Mouse (Mus musculus): ENCODE measurements at regions not wholly inside any gene's neighbourhood (a gene's known extent, or its start where the extent isn't known, plus 50 kb on each side); places are given as distances from the start of the nearest gene placed in this dataset.

- 89% methylated on average over 3 of the region's 3 CpGs for WGBS
Measured at GRCm38 (mm10) chr6:6657928-6658500, 79.6 kb upstream of the Sem1 start.

DNA sequence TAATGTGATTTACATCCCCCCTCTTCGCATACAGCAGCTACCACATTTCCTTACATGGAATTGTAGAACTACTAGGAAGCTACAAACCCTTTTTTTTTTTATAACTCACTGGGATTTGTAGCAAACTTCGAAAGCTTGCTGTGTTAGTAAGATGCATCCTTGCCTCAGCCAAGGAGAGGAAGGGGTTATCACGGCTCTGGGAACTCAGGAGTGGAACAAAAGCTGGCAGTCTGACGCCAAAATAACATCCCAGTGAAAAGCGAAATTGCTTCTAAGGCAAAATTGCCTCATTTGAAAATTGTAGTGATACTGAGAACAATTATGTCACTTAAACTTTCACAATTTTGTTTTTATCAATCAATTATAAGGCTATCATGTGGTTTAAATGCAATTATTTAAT is 81.6 kb upstream of the Sem1 start:
- no peak overlapping the region for H3K27ac ChIP-seq (ENCODE audit: insufficient read depth, low read depth, low read length)
- 0 out of 2 replicates have a peak, but pooled peaks cover 3% of the 10 kb centered on the region for H3K4me1 ChIP-seq (ENCODE audit: control insufficient read depth, insufficient read depth, low read length)
- H3K4me3 ChIP-seq (ENCODE audit: insufficient read depth, low read depth, low read length), result no peak overlapping the region
- TF ChIP-seq POLR2A (IDR thresholded peaks at IDR 0.05; ENCODE audit: insufficient read depth, low read depth, low read length), result no peak
- TF ChIP-seq CTCF (IDR thresholded peaks at IDR 0.05; ENCODE audit: insufficient read depth, low read depth, low read length), result no peak
- WGBS, result 38% methylated on average over 5 of the region's 5 CpGs

More at GRCm38 (mm10) chr6:6657928-6658500, 79.6 kb upstream of the Sem1 start:
- no peak overlapping the region for H3K27ac ChIP-seq (ENCODE audit: insufficient read depth, low read depth, low read length)
- H3K4me3 ChIP-seq (ENCODE audit: insufficient read depth, low read depth, low read length), result no peak overlapping the region
- TF ChIP-seq POLR2A (IDR thresholded peaks at IDR 0.05; ENCODE audit: insufficient read depth, low read depth, low read length), result no peak
- no peak for TF ChIP-seq CTCF (IDR thresholded peaks at IDR 0.05; ENCODE audit: insufficient read depth, low read depth, low read length)
- H3K4me1 ChIP-seq (ENCODE audit: control insufficient read depth, insufficient read depth, low read length), result 0 out of 2 replicates have a peak, but pooled peaks cover 3% of the 10 kb centered on the region

GRCm38 (mm10) chr6:6666762-6667161 is 88.3 kb upstream of the Sem1 start:
- H3K27ac ChIP-seq (ENCODE audit: insufficient read depth, low read depth, low read length), result no peak overlapping the region
- WGBS, result 65% methylated on average over 5 of the region's 5 CpGs
- no peak for TF ChIP-seq POLR2A (IDR thresholded peaks at IDR 0.05; ENCODE audit: insufficient read depth, low read depth, low read length)
- TF ChIP-seq CTCF (IDR thresholded peaks at IDR 0.05; ENCODE audit: insufficient read depth, low read depth, low read length), result no peak
- no peak overlapping the region for H3K4me3 ChIP-seq (ENCODE audit: insufficient read depth, low read depth, low read length)
- H3K4me1 ChIP-seq (ENCODE audit: control insufficient read depth, insufficient read depth, low read length), result no peaks in the 10 kb centered on the region

DNA sequence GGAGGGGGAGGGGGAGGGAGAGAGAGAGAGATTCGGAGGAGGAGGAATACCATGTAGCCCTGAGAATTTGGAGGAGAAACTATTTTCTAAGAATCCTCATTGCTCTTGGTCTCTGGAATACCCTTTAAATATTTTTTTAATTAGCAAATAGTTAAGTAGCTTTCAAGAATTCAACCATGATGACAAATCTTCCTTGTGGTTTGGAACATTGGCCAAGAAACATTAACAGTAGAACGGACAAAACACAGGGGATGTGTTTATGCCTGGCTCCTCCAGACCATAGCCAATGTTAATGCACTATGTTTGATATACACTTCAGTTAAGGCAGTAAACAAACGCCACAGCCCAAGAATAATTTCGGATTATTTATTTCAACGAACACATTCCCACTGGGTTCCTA is 110.8 kb upstream of the Sem1 start:
- Histone ChIP-seq H3K4me3 (ENCODE audit: insufficient read depth, low read depth, low read length) (no peak overlapping the region), H3K4me1 (ENCODE audit: control insufficient read depth, insufficient read depth, low read length) (peaks cover 3% of the 10 kb centered on the region; the same call in 1 of the 2 replicates), H3K27ac (ENCODE audit: insufficient read depth, low read depth, low read length) (no peak overlapping the region)
- 91% methylated on average over 5 of the region's 5 CpGs for WGBS
- TF ChIP-seq POLR2A (IDR thresholded peaks at IDR 0.05; ENCODE audit: insufficient read depth, low read depth, low read length) (no peak), CTCF (IDR thresholded peaks at IDR 0.05; ENCODE audit: insufficient read depth, low read depth, low read length) (no peak)

DNA sequence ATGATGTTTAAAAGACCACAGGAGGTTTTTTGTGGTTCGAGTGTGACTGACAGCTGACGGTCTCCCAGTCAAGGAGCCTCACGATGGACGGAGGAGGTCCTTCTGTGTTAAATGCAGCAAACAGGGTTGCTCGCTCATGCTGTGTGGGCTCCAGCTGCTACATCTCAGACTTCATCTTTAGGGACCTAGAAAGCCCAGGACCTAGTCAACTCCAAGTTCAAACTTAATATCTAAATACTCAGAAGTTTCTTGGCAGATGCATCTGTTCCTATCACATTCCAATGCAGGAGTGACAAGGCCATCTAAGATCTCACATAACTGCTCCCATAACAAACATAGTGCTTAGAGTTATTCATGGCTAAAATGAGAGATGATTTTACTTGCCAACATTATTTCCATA is 111.7 kb upstream of the Sem1 start:
- TF ChIP-seq POLR2A (IDR thresholded peaks at IDR 0.05; ENCODE audit: insufficient read depth, low read depth, low read length) (no peak), CTCF (IDR thresholded peaks at IDR 0.05; ENCODE audit: insufficient read depth, low read depth, low read length) (no peak)

GRCm38 (mm10) chr6:6692056-6692770 is 113.8 kb upstream of the Sem1 start:
- TF ChIP-seq POLR2A (IDR thresholded peaks at IDR 0.05; ENCODE audit: insufficient read depth, low read depth, low read length), result no peak
- no peak for TF ChIP-seq CTCF (IDR thresholded peaks at IDR 0.05; ENCODE audit: insufficient read depth, low read depth, low read length)
- WGBS, result 77% methylated on average over 8 of the region's 8 CpGs
- Histone ChIP-seq H3K4me1 (ENCODE audit: control insufficient read depth, insufficient read depth, low read length) (peaks cover 3% of the 10 kb centered on the region; the same call in 1 of the 2 replicates), H3K4me3 (ENCODE audit: insufficient read depth, low read depth, low read length) (no peak overlapping the region), H3K27ac (ENCODE audit: insufficient read depth, low read depth, low read length) (no peak overlapping the region)

More for the DNA sequence above, 111.7 kb upstream of the Sem1 start:
- Histone ChIP-seq H3K27ac (ENCODE audit: insufficient read depth, low read depth, low read length) (no peak overlapping the region), H3K4me3 (ENCODE audit: insufficient read depth, low read depth, low read length) (no peak overlapping the region), H3K4me1 (ENCODE audit: control insufficient read depth, insufficient read depth, low read length) (peaks cover 3% of the 10 kb centered on the region; the same call in 1 of the 2 replicates)
- 87% methylated on average over 5 of the region's 5 CpGs for WGBS

GRCm38 (mm10) chr6:6695742-6696430 is 117.4 kb upstream of the Sem1 start:
- Histone ChIP-seq H3K4me3 (ENCODE audit: insufficient read depth, low read depth, low read length) (no peak overlapping the region), H3K27ac (ENCODE audit: insufficient read depth, low read depth, low read length) (no peak overlapping the region), H3K4me1 (ENCODE audit: control insufficient read depth, insufficient read depth, low read length) (peaks cover 3% of the 10 kb centered on the region; the same call in 1 of the 2 replicates)
- TF ChIP-seq CTCF (IDR thresholded peaks at IDR 0.05; ENCODE audit: insufficient read depth, low read depth, low read length), result no peak
- TF ChIP-seq POLR2A (IDR thresholded peaks at IDR 0.05; ENCODE audit: insufficient read depth, low read depth, low read length), result no peak
- WGBS, result 65% methylated on average over 11 of the region's 11 CpGs

- no peak overlapping the region for H3K27ac ChIP-seq (ENCODE audit: insufficient read depth, low read depth, low read length)
- no peak for TF ChIP-seq POLR2A (IDR thresholded peaks at IDR 0.05; ENCODE audit: insufficient read depth, low read depth, low read length)
- no peak for TF ChIP-seq CTCF (IDR thresholded peaks at IDR 0.05; ENCODE audit: insufficient read depth, low read depth, low read length)
- no peaks in the 10 kb centered on the region for H3K4me1 ChIP-seq (ENCODE audit: control insufficient read depth, insufficient read depth, low read length)
- H3K4me3 ChIP-seq (ENCODE audit: insufficient read depth, low read depth, low read length), result no peak overlapping the region
- 81% methylated on average over 10 of the region's 10 CpGs for WGBS
Measured at GRCm38 (mm10) chr6:6697418-6697979, 119.0 kb upstream of the Sem1 start.

All from olfactory bulb, adult 2 months (tissue).